Mouse (Mus musculus): ENCODE results near the gene Olfr1150-ps1. TPM values are rescaled to one million over a fixed set of nuclear protein-coding genes. Genes with fewer than 3 reads are reported as not detected.

Gene Olfr1150-ps1
- total and polyA plus RNA-seq, 2 experiments from 2014 or later: not detected

DNA sequence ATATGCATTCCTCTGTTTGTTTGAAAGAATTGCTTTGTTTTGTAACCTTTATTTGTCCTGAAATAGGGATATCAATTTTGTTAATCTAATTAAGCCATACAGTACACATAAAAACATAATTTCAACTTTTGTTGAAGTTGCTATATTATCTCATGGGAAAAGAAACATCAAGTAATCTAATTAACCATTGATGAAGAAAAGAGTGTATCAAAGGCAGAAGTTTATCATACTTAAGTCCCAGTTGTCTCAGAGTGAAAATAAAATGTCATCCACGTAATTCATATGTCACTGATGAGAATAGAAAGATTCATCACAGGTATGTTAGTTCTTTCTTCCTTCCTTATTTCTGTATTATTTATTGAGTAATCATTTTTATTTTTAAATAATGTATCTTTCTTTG lies 50.9 kb downstream of the Olfr1150-ps1 start, which contains the start of gene Olfr1153:
Gene Olfr1153 (plus strand): TSS at position 301 of the 400 bp plus-strand sequence.
- no peaks in the 10 kb centered on the region for H3K4me1 ChIP-seq (ENCODE audit: control insufficient read depth, insufficient read depth)
- H3K27ac ChIP-seq (ENCODE audit: low read depth): no peak within 1 kb of the TSS
- H3K36me3 ChIP-seq (replicated peaks; ENCODE audit: control insufficient read depth, insufficient read depth, low read length): no peaks in the 10 kb centered on the region
- no peak for TF ChIP-seq EP300 (IDR thresholded peaks at IDR 0.05; ENCODE audit: low read depth)
- no peak for TF ChIP-seq CTCF (IDR thresholded peaks at IDR 0.05; ENCODE audit: low read depth)
- H3K27me3 ChIP-seq (ENCODE audit: control insufficient read depth, insufficient read depth, low read length): no peaks in the 10 kb centered on the region
- H3K9ac ChIP-seq (replicated peaks; ENCODE audit: low read depth, low read length): no peak within 1 kb of the TSS
- no peaks in the 10 kb centered on the region for H3K9me3 ChIP-seq (replicated peaks; ENCODE audit: control insufficient read depth, low read length)
- no peak for DNase-seq (ENCODE audit: low spot score)
- no peak within 1 kb of the TSS for H3K4me2 ChIP-seq (ENCODE audit: low read depth, low read length)
- WGBS: 66% methylated on average over 1 of the region's 1 CpGs
- ATAC-seq (ENCODE audit: insufficient read depth, low read depth): no peak
- no peak within 1 kb of the TSS for H3K4me3 ChIP-seq (ENCODE audit: low read depth, low read length)

Other genes with a start within 250 kb of the Olfr1150-ps1 start
- not detected in 2 replicates for gene Olfr1130, start 237.8 kb upstream of the Olfr1150-ps1 start, total RNA-seq (2014; rRNA removed; ENCODE audit: low replicate concordance)
- not detected in 2 replicates for gene Olfr1130, start 237.8 kb upstream of the Olfr1150-ps1 start, polyA plus RNA-seq (2015; fragmentation: Nextera tagmentation; extraction: Ambion mirVana)
- not detected in 2 replicates for gene Olfr1131, start 216.9 kb upstream of the Olfr1150-ps1 start, total RNA-seq (2014; rRNA removed; ENCODE audit: low replicate concordance)
- not detected in 2 replicates for gene Olfr1131, start 216.9 kb upstream of the Olfr1150-ps1 start, polyA plus RNA-seq (2015; fragmentation: Nextera tagmentation; extraction: Ambion mirVana)
- not detected in 2 replicates for gene Olfr1132, start 206.5 kb upstream of the Olfr1150-ps1 start, total RNA-seq (2014; rRNA removed; ENCODE audit: low replicate concordance)
- not detected in 2 replicates for gene Olfr1132, start 206.5 kb upstream of the Olfr1150-ps1 start, polyA plus RNA-seq (2015; fragmentation: Nextera tagmentation; extraction: Ambion mirVana)
- gene Olfr1133, start 196.6 kb upstream of the Olfr1150-ps1 start, total RNA-seq (2014; rRNA removed; ENCODE audit: low replicate concordance): not detected in 2 replicates
- not detected in 2 replicates for gene Olfr1133, start 196.6 kb upstream of the Olfr1150-ps1 start, polyA plus RNA-seq (2015; fragmentation: Nextera tagmentation; extraction: Ambion mirVana)
- gene Olfr1134, start 185.5 kb upstream of the Olfr1150-ps1 start, total RNA-seq (2014; rRNA removed; ENCODE audit: low replicate concordance): not detected in 2 replicates
- gene Olfr1134, start 185.5 kb upstream of the Olfr1150-ps1 start, polyA plus RNA-seq (2015; fragmentation: Nextera tagmentation; extraction: Ambion mirVana): not detected in 2 replicates
- not detected in 2 replicates for gene Olfr1135, start 170.3 kb upstream of the Olfr1150-ps1 start, total RNA-seq (2014; rRNA removed; ENCODE audit: low replicate concordance)
- not detected in 2 replicates for gene Olfr1135, start 170.3 kb upstream of the Olfr1150-ps1 start, polyA plus RNA-seq (2015; fragmentation: Nextera tagmentation; extraction: Ambion mirVana)
- not detected in 2 replicates for gene Olfr1136, start 150.0 kb upstream of the Olfr1150-ps1 start, total RNA-seq (2014; rRNA removed; ENCODE audit: low replicate concordance)
- gene Olfr1136, start 150.0 kb upstream of the Olfr1150-ps1 start, polyA plus RNA-seq (2015; fragmentation: Nextera tagmentation; extraction: Ambion mirVana): not detected in 2 replicates
- not detected in 2 replicates for gene Olfr1137, start 130.8 kb upstream of the Olfr1150-ps1 start, total RNA-seq (2014; rRNA removed; ENCODE audit: low replicate concordance)
- gene Olfr1137, start 130.8 kb upstream of the Olfr1150-ps1 start, polyA plus RNA-seq (2015; fragmentation: Nextera tagmentation; extraction: Ambion mirVana): not detected in 2 replicates
- gene Olfr1138, start 104.0 kb upstream of the Olfr1150-ps1 start, total RNA-seq (2014; rRNA removed; ENCODE audit: low replicate concordance): not detected in 2 replicates
- not detected in 2 replicates for gene Olfr1138, start 104.0 kb upstream of the Olfr1150-ps1 start, polyA plus RNA-seq (2015; fragmentation: Nextera tagmentation; extraction: Ambion mirVana)
- gene Olfr1140, start 100.2 kb upstream of the Olfr1150-ps1 start, total RNA-seq (2014; rRNA removed; ENCODE audit: low replicate concordance): not detected in 2 replicates
- not detected in 2 replicates for gene Olfr1140, start 100.2 kb upstream of the Olfr1150-ps1 start, polyA plus RNA-seq (2015; fragmentation: Nextera tagmentation; extraction: Ambion mirVana)
- gene Olfr1141, start 90.0 kb upstream of the Olfr1150-ps1 start, total RNA-seq (2014; rRNA removed; ENCODE audit: low replicate concordance): not detected in 2 replicates
- not detected in 2 replicates for gene Olfr1141, start 90.0 kb upstream of the Olfr1150-ps1 start, polyA plus RNA-seq (2015; fragmentation: Nextera tagmentation; extraction: Ambion mirVana)
- not detected in 2 replicates for gene Olfr152, start 64.5 kb upstream of the Olfr1150-ps1 start, total RNA-seq (2014; rRNA removed; ENCODE audit: low replicate concordance)
- gene Olfr152, start 64.5 kb upstream of the Olfr1150-ps1 start, polyA plus RNA-seq (2015; fragmentation: Nextera tagmentation; extraction: Ambion mirVana): not detected in 2 replicates
- not detected in 2 replicates for gene Olfr1143, start 43.4 kb upstream of the Olfr1150-ps1 start, total RNA-seq (2014; rRNA removed; ENCODE audit: low replicate concordance)
- not detected in 2 replicates for gene Olfr1143, start 43.4 kb upstream of the Olfr1150-ps1 start, polyA plus RNA-seq (2015; fragmentation: Nextera tagmentation; extraction: Ambion mirVana)
- not detected in 2 replicates for gene Olfr1145, start 34.2 kb upstream of the Olfr1150-ps1 start, total RNA-seq (2014; rRNA removed; ENCODE audit: low replicate concordance)
- not detected in 2 replicates for gene Olfr1145, start 34.2 kb upstream of the Olfr1150-ps1 start, polyA plus RNA-seq (2015; fragmentation: Nextera tagmentation; extraction: Ambion mirVana)
- not detected in 2 replicates for gene Olfr1148, start 13.5 kb upstream of the Olfr1150-ps1 start, total RNA-seq (2014; rRNA removed; ENCODE audit: low replicate concordance)
- gene Olfr1148, start 13.5 kb upstream of the Olfr1150-ps1 start, polyA plus RNA-seq (2015; fragmentation: Nextera tagmentation; extraction: Ambion mirVana): not detected in 2 replicates
- not detected in 2 replicates for gene Olfr1151, start 11.9 kb downstream of the Olfr1150-ps1 start, total RNA-seq (2014; rRNA removed; ENCODE audit: low replicate concordance)
- gene Olfr1151, start 11.9 kb downstream of the Olfr1150-ps1 start, polyA plus RNA-seq (2015; fragmentation: Nextera tagmentation; extraction: Ambion mirVana): not detected in 2 replicates
- not detected in 2 replicates for gene Olfr1152, start 22.5 kb downstream of the Olfr1150-ps1 start, total RNA-seq (2014; rRNA removed; ENCODE audit: low replicate concordance)
- gene Olfr1152, start 22.5 kb downstream of the Olfr1150-ps1 start, polyA plus RNA-seq (2015; fragmentation: Nextera tagmentation; extraction: Ambion mirVana): not detected in 2 replicates
- gene Olfr1153, start 51.0 kb downstream of the Olfr1150-ps1 start, total RNA-seq (2014; rRNA removed; ENCODE audit: low replicate concordance): not detected in 2 replicates
- gene Olfr1153, start 51.0 kb downstream of the Olfr1150-ps1 start, polyA plus RNA-seq (2015; fragmentation: Nextera tagmentation; extraction: Ambion mirVana): not detected in 2 replicates
- not detected in 2 replicates for gene Olfr1154, start 61.2 kb downstream of the Olfr1150-ps1 start, total RNA-seq (2014; rRNA removed; ENCODE audit: low replicate concordance)
- gene Olfr1154, start 61.2 kb downstream of the Olfr1150-ps1 start, polyA plus RNA-seq (2015; fragmentation: Nextera tagmentation; extraction: Ambion mirVana): not detected in 2 replicates
- not detected in 2 replicates for gene Olfr1155, start 101.1 kb downstream of the Olfr1150-ps1 start, total RNA-seq (2014; rRNA removed; ENCODE audit: low replicate concordance)
- not detected in 2 replicates for gene Olfr1155, start 101.1 kb downstream of the Olfr1150-ps1 start, polyA plus RNA-seq (2015; fragmentation: Nextera tagmentation; extraction: Ambion mirVana)
- not detected in 2 replicates for gene Olfr1156, start 109.1 kb downstream of the Olfr1150-ps1 start, total RNA-seq (2014; rRNA removed; ENCODE audit: low replicate concordance)
- not detected in 2 replicates for gene Olfr1156, start 109.1 kb downstream of the Olfr1150-ps1 start, polyA plus RNA-seq (2015; fragmentation: Nextera tagmentation; extraction: Ambion mirVana)
- not detected in 2 replicates for gene Olfr1157, start 124.3 kb downstream of the Olfr1150-ps1 start, total RNA-seq (2014; rRNA removed; ENCODE audit: low replicate concordance)
- gene Olfr1157, start 124.3 kb downstream of the Olfr1150-ps1 start, polyA plus RNA-seq (2015; fragmentation: Nextera tagmentation; extraction: Ambion mirVana): not detected in 2 replicates
- gene Olfr74, start 130.7 kb downstream of the Olfr1150-ps1 start, total RNA-seq (2014; rRNA removed; ENCODE audit: low replicate concordance): not detected in 2 replicates
- gene Olfr74, start 130.7 kb downstream of the Olfr1150-ps1 start, polyA plus RNA-seq (2015; fragmentation: Nextera tagmentation; extraction: Ambion mirVana): not detected in 2 replicates
- not detected in 2 replicates for gene Olfr1158, start 146.1 kb downstream of the Olfr1150-ps1 start, total RNA-seq (2014; rRNA removed; ENCODE audit: low replicate concordance)
- not detected in 2 replicates for gene Olfr1158, start 146.1 kb downstream of the Olfr1150-ps1 start, polyA plus RNA-seq (2015; fragmentation: Nextera tagmentation; extraction: Ambion mirVana)
- not detected in 2 replicates for gene Olfr1160, start 164.3 kb downstream of the Olfr1150-ps1 start, total RNA-seq (2014; rRNA removed; ENCODE audit: low replicate concordance)
- not detected in 2 replicates for gene Olfr1160, start 164.3 kb downstream of the Olfr1150-ps1 start, polyA plus RNA-seq (2015; fragmentation: Nextera tagmentation; extraction: Ambion mirVana)
- not detected in 2 replicates for gene Olfr1161, start 178.8 kb downstream of the Olfr1150-ps1 start, total RNA-seq (2014; rRNA removed; ENCODE audit: low replicate concordance)
- gene Olfr1161, start 178.8 kb downstream of the Olfr1150-ps1 start, polyA plus RNA-seq (2015; fragmentation: Nextera tagmentation; extraction: Ambion mirVana): not detected in 2 replicates
- not detected in 2 replicates for gene Olfr73, start 193.7 kb downstream of the Olfr1150-ps1 start, total RNA-seq (2014; rRNA removed; ENCODE audit: low replicate concordance)
- gene Olfr73, start 193.7 kb downstream of the Olfr1150-ps1 start, polyA plus RNA-seq (2015; fragmentation: Nextera tagmentation; extraction: Ambion mirVana): not detected in 2 replicates
- gene Olfr1162, start 207.1 kb downstream of the Olfr1150-ps1 start, total RNA-seq (2014; rRNA removed; ENCODE audit: low replicate concordance): not detected in 2 replicates
- not detected in 2 replicates for gene Olfr1162, start 207.1 kb downstream of the Olfr1150-ps1 start, polyA plus RNA-seq (2015; fragmentation: Nextera tagmentation; extraction: Ambion mirVana)
- not detected in 2 replicates for gene Olfr1163, start 227.8 kb downstream of the Olfr1150-ps1 start, total RNA-seq (2014; rRNA removed; ENCODE audit: low replicate concordance)
- not detected in 2 replicates for gene Olfr1163, start 227.8 kb downstream of the Olfr1150-ps1 start, polyA plus RNA-seq (2015; fragmentation: Nextera tagmentation; extraction: Ambion mirVana)
- not detected in 2 replicates for gene Olfr1164, start 250.0 kb downstream of the Olfr1150-ps1 start, total RNA-seq (2014; rRNA removed; ENCODE audit: low replicate concordance)
- gene Olfr1164, start 250.0 kb downstream of the Olfr1150-ps1 start, polyA plus RNA-seq (2015; fragmentation: Nextera tagmentation; extraction: Ambion mirVana): not detected in 2 replicates